Mouse (Mus musculus): ENCODE data around the gene Slc16a7. TPM values are rescaled to one million over a fixed set of nuclear protein-coding genes. Genes with fewer than 3 reads are reported as not detected.
A peak's percentile ranks its signal among the peaks of the same experiment; 100 is the strongest.

The Slc16a7 gene
- total RNA-seq, 2 experiments from 2014 or later: 20.6 to 22.2 TPM

DNA sequence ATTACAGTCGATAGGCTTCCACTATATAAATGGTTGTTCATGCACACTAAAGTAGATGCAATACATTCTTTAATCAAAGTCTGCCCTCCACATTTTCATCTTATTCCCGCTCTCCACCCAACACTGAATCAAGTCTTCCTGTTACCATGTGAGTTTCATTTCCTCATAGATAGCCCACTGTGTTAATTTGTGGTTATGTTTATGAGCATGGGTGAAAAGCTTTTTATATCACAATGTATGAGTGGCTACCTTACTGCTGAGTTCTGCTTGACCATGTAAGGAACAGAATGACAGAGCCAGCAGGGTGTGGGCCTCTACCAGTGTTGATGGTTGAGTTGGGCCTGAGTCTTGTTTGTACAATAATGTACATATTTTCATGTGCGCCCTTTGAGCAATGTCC is 175.5 kb downstream of the Slc16a7 start:
- ATAC-seq (ENCODE audit: poor library complexity, severe bottlenecking): peak; percentile 86

DNA sequence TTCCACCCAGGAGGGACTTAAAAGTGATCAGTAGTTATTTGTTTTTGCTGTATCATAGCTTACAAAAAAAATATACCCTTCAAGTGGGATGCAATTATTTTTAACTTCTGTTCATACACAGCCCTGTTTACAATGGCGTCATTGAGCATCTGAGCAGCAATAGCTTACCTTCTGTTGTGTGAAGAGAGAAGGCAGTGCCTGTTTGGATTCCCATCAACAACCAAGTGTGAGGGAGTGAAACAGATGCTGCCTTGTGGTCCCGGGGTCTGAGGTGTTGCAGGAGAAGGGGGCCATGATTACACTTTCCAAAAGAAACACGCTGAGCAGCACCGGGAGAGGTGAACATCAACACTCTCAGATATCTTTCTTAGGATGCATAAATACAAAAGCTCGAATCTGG is 201.7 kb downstream of the Slc16a7 start:
- no peak for ATAC-seq (ENCODE audit: poor library complexity, severe bottlenecking)

DNA sequence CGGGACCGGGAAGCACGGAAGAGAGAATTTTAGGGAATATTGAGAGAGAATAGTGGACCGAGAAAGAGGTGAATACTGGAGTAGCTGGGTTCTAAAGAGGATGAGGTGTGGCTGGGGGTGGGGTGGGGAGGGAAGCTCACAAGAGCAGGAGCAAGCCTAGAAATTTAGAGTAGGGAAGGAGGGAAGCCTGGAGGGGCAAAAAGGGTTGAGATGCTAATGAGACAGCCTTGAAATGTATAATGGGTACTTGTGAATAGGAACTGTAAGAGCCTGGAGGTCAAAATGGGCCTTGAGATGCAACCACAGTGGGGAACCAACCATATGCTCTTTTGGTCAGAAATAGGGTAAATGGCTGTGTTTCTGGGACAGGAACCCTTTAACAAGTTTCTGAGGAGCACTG is 203.9 kb downstream of the Slc16a7 start:
- no peak for ATAC-seq (ENCODE audit: poor library complexity, severe bottlenecking)

DNA sequence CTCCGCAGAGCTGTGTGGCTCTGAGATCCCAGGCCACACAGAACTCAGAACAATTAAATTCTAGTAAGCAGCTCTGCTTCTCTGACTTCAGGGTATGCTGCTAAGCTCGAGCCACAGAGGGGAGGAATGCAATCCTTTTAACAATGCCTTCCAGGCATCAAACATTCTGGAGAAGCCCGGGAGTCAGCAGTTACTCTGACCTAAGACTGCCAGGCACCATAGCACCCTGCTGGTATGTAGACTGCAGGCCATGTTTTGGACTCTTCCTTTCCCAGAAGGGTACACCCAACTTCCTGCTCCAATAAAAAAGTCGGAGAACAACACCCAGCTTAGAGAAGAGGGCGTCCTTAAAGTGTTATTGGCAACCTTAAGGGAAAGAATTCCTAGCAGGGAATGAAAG is 205.1 kb downstream of the Slc16a7 start:
- ATAC-seq (ENCODE audit: poor library complexity, severe bottlenecking): no peak

DNA sequence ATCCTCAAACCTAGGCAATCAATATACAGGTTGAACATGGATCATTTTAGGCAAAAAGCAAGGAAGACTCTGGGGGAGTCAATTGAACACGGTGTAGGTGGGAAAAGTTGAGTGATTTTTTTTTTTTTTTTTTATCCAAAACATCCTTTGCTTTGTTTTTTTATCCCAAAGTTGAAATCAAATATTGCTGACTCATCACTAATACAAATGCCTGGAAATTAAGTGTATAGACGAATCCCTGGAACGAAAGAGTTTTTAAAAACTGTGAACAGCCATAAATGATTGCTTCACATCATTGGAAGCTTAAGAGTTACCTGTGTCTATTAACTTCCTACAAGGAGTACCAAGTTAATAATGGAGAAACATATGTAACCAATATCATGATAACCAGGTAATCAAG is 206.7 kb downstream of the Slc16a7 start:
- ATAC-seq (ENCODE audit: poor library complexity, severe bottlenecking): no peak

DNA sequence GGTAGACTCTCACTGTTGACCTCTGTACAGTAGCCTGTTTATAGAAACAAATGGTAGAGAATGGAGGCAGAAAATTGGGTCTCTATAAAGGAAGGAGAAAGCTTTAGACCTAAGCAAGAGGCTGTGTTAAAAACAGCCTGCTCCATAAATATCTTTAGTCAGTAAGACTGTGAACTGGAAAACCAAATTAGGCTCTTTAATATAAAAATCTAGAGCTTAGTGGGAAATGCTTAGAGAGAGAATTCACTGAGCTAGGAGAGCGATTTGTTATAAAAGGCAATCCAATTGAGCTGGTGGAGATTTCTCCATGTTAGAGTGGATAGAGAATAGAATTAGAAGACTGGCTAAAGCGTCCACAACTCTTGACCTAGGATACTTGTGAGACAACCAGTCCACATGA is 211.5 kb downstream of the Slc16a7 start:
- no peak for ATAC-seq (ENCODE audit: poor library complexity, severe bottlenecking)

DNA sequence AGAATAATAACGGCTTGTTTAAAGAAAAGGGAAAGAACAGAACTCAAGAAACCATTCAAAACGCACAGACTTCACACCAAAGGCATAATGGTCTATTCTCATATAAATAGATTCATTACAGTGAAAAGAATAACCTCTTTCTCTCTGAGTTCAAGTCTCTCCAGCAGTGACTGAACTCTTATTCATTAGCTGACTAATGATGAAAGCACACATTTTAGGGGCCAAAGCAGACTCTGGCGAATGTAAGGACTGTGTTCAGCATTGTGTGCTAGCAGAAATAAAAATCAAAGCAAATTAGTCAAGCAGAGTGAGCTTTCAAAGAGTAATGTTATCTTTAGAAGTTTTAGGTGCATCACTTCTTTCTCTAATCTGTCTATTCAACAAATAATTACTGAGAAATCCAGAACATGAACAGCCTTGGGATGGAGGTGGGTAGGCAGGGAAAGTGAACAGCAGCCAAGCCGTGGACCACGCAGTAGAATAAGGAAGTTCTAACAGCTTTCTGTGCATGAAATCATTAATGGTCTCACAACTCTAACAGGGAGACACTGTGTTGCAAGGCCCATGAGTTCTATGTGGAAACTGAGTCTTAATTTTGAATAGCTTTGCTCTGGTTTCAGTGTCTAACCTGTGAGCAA is 214.1 kb downstream of the Slc16a7 start:
- ATAC-seq (ENCODE audit: poor library complexity, severe bottlenecking): no peak

DNA sequence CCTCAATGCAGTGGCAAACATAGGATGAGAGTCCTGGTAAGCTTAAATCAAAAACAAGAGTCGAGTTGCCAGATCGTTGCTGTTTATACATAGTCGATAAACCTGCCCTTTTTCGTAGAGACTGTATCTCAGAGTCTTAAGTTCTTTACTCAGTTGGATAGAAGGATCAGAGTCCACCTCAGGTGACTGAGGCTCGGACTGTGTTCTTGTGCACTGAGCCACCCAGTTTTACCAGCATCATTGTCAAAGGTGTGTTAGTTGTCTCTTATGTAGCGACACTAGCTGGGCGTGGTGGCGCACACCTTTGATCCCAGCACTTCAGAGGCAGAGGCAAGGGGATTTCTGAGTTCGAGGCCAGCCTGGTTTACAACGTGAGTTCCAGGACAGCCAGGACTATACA is 217.6 kb downstream of the Slc16a7 start:
- no peak for ATAC-seq (ENCODE audit: poor library complexity, severe bottlenecking)

DNA sequence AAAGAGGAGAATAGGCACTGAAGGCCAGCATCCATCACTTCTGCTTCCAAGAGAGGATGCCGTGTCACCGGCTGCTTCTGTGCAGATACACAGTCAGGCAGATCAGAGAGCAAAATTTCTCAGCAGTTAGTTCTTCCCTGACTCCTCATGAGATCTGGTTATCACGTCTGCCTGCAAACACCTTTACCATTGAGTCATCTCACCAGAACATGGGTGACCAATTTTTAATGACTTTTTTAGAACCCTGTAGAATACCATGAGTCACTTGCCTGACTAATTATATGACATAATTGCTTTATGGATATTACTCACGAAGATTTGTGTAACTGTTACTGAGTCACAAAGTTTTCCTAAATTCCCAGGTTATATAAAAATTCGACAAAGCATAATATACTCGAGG is 218.1 kb downstream of the Slc16a7 start:
- no peak for ATAC-seq (ENCODE audit: poor library complexity, severe bottlenecking)
